Mouse (Mus musculus) brain, embryonic 14.5 days (tissue): ENCODE data around the gene Hand1. TPM values are rescaled to one million over a fixed set of nuclear protein-coding genes. Genes with fewer than 3 reads are reported as not detected.

Experiments used
- DNase-seq: peaks from one replicate; pipeline ENCODE4 v3.0.0-alpha.2; 2011; ENCODE audit warnings: low read depth
- CTCF ChIP-seq: fragments of 200-500 bp; IDR thresholded peaks from 2 replicates; pipeline ENCODE4 v1.5.1; 2012; ENCODE audit warnings: inconsistent platforms, mild to moderate bottlenecking, moderate library complexity, borderline replicate concordance; ENCODE audit not compliant: insufficient read depth, insufficient read length; ENCODE audit errors: extremely low read depth
- POLR2A ChIP-seq: fragments of 200-500 bp; IDR thresholded peaks from 2 replicates; pipeline ENCODE4 v1.6.1; 2012; ENCODE audit warnings: mild to moderate bottlenecking, inconsistent platforms, borderline replicate concordance; ENCODE audit not compliant: poor library complexity, insufficient read depth, insufficient read length, severe bottlenecking; ENCODE audit errors: extremely low read depth
- polyA plus RNA-seq: library from polyadenylated mRNA; depleted of rRNA; stranded (reverse); fragments of >200 nt; gene quantifications from 2 replicates; pipeline ENCODE4 v1.2.3, GENCODE M21; 2012

Gene Hand1
- polyA plus RNA-seq, 1 experiment, result not detected

GRCm38 (mm10) chr11:57809732-57810098 is 22.9 kb downstream of the Hand1 start:
- no peak for TF ChIP-seq POLR2A
- TF ChIP-seq CTCF, result no peak

GRCm38 (mm10) chr11:57809017-57809731 is 23.4 kb downstream of the Hand1 start:
- DNase-seq, result no peak
- TF ChIP-seq CTCF, result no peak
- TF ChIP-seq POLR2A, result no peak

More at GRCm38 (mm10) chr11:57809732-57810098, 22.9 kb downstream of the Hand1 start:
- DNase-seq, result no peak

GRCm38 (mm10) chr11:57805047-57805446 is 27.6 kb downstream of the Hand1 start:
- TF ChIP-seq CTCF (no peak), POLR2A (no peak)
- DNase-seq, result no peak

GRCm38 (mm10) chr11:57802511-57802870 is 30.1 kb downstream of the Hand1 start:
- peak; percentile 62 for DNase-seq
- no peak for TF ChIP-seq POLR2A

- no peak for TF ChIP-seq CTCF
- no peak for TF ChIP-seq POLR2A
- peak; percentile 68 for DNase-seq
These were observed 30.7 kb downstream of the Hand1 start for GRCm38 (mm10) chr11:57801766-57802510.

GRCm38 (mm10) chr11:57800971-57801765 is 31.4 kb downstream of the Hand1 start, which contains the start of gene Sap30l:
Gene Sap30l (plus strand): TSS chr11:57801637.
- no peak for TF ChIP-seq CTCF
- TF ChIP-seq POLR2A, result peak; percentile 66; the same call in 1 of the 2 replicates
- peak; percentile 97 for DNase-seq

GRCm38 (mm10) chr11:57800266-57800951 is 32.2 kb downstream of the Hand1 start:
- no peak for DNase-seq
- no peak for TF ChIP-seq CTCF
- no peak for TF ChIP-seq POLR2A

GRCm38 (mm10) chr11:57799456-57799855 is 33.2 kb downstream of the Hand1 start:
- no peak for TF ChIP-seq POLR2A
- no peak for TF ChIP-seq CTCF
- DNase-seq, result no peak

- no peak for TF ChIP-seq POLR2A
- TF ChIP-seq CTCF, result no peak
- DNase-seq, result no peak
These were observed 34.8 kb downstream of the Hand1 start for GRCm38 (mm10) chr11:57797828-57798227.

- TF ChIP-seq CTCF, result no peak
- no peak for TF ChIP-seq POLR2A
- no peak for DNase-seq
These were observed 37.5 kb downstream of the Hand1 start for GRCm38 (mm10) chr11:57795086-57795485.
